Mouse (Mus musculus): Measurements from ENCODE around the gene Fgd3.

- TF ChIP-seq CTCF (IDR thresholded peaks at IDR 0.05; ENCODE audit: low read depth), result no peak
- no peak for TF ChIP-seq EP300 (optimal IDR thresholded peaks at IDR 0.05)
Observed at GRCm38 (mm10) chr13:49333250-49333649, 13.1 kb upstream of the Fgd3 start.
